Mouse (Mus musculus) lung, postnatal 14 days (tissue): ENCODE data around the gene Emp2.
"Not testable (repeated sequence)": the region's sequence is repeated elsewhere in the genome, so short reads cannot be mapped to it uniquely, and the experiment has no call there.

Experiments
- DNase-seq: peaks from one replicate; pipeline ENCODE4 v3.0.0; 2021

The Emp2 gene

DNA sequence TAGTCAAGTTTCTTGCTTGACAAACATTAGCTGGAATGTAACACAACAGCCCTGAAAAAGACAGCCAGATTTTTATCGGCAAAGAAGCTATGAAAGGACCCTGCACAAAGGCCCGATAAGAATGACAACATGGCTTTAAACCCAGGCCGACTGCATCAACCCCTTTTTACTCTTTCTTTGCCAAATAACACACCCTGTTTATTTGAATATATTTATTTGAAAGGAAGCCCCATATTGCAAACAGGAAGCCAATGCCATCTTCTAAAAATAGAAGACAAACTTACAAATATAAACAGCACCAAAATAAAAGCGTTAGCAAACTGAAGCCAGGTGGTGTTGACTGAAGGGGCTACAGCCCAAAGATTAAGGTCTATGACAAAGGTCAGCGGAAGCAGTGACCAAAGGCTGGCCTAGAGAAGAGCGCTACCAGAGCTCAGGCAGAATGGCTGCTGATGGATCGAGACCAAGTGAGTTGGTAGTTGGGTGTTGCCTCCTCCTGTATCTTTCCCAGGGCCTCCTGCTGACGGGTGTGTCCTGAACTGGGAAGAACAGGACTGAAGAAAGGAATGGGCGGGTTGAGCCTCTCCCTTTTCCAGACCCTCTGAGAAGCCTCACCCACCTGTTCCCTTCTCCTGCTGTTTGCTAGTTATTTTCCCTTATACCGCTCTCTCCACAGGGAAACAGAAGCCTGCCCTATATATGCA lies 2.9 kb upstream of the Emp2 start:
- DNase-seq, result no peak

DNA sequence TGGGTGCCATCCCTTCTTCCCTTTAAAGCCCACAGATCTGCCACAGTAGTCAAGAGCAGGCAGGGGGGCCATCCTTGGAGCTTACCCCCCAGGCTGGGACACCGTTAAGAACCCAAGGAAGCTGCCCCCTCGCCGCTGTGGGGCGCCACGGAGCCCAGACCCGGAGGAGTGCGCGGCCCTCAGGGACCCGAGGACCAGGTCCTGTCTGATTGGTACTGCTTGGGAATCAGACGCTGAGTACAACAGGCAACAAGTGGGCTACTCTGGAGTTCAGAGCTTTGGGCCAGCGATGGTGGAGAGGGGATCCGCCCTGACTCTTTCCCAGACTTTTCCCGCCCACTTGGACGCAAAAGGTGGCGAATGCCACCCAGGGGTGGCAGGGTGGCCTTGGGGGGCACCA lies 542 bp downstream of the Emp2 start:
- peak; percentile 62 for DNase-seq

DNA sequence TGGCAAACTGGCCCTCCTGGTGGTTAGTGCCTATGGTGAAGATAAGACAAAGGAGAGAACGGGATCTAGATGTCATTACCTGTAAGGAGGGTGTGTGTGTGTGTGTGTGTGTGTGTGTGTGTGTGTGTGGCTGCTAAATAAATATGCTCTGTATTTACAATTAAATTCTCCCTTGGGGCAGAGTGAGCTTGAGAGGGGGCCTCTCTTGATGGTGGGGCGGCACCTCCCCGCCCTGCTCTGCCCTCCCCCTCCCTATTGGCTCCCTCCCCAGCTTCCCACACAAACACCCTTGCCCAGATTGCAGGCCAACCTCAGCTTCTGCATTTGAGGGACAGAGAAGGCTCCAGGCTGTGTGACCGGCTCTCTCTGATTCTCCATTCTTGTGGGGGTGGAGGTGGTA lies 1.8 kb downstream of the Emp2 start:
- DNase-seq, result no peak

DNA sequence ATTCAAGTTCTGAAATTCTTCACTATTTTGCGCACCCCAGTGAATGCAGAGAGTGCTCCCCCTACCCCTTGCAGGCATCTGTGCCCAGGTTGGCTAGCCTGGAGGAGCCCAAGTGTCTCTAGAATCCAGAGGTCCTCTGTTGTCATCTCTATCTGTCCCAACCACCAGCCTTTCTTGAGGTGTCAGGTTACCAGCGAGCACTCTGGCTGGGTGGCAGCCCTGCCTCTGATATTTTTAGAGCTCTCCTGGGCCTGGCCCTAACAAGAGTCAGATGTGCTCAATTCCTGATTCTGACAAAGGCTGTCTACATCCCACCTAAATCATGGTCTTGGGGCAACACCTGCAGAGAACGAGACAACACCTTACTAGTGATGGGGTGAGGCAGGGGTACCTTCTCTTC lies 2.7 kb downstream of the Emp2 start:
- no peak for DNase-seq

DNA sequence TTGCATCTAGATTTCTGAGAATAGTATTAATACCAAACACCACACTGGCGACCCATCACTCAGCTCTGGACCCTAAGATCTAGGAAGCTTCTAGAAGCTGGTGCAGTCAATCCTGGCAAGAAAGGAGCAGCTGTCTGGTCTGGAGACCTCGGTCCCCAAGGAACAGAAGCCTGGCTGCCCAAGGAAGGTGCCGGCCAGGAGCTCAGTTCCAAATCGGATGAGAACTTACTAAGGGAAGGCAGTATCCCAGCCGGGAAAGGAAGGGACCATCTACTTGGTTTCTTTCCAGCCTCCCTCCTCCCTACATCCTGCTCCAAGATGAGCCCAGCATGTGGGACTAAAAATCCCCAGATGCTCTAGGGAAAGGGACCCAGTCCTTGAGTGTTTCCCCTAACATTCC lies 3.3 kb downstream of the Emp2 start:
- DNase-seq, result no peak

DNA sequence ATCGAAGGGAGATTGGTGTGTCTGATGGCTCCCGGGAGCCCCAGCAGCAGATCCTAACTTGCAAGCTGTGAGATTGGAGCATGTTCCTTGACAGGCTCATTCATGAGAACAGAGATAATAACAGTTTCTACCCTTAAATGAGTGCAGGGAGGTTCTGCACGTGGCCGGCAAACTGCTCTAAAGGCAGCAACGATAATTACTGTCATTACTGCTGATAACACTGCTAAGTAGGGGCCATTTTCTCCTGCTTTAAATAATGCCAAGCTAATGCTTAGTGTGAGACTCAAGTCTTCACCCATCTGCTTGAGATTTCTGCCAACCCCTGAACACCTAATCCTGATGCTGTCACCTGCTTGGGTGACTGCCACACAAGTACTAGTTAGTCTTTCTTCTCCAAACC lies 6.4 kb downstream of the Emp2 start:
- DNase-seq, result no peak

DNA sequence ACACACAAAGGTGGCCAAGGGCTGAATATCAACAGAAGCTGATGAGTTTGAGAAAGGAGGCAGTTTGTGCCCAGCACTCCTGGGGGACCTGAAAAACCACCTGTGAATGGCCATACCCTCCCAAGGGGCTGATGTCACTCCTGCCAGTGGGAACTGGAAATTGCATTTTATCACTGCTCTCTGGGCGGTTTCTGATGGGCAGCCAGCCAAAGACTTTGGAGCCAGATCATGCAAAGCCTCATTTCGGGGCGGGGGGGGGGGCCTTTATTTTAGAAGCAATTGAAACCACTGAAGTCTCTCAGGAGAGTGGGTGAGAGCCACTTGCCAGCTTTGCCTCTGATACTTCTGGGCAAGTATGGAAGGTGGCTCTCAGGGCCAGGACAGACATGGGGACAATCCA lies 7.7 kb downstream of the Emp2 start:
- DNase-seq, result peak; percentile 74

DNA sequence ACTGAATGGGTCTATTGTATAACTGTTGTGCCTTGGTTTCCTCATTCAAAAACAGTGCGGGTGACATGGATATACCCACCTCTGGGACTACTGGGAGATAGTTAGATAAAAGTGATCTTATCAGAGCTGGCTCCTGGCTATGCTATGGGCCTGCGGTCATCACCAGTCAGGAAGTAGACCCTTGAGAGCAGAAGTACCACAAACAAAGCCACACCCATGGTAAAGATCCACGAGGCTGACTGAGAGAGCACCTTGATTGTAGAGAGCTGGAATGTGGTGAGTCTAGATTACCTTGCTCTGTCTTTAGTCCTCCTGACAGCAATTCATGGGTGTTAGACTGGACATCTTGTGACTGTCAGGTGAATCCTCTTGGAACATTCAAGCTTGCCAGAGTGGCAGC lies 12.4 kb downstream of the Emp2 start:
- no peak for DNase-seq

DNA sequence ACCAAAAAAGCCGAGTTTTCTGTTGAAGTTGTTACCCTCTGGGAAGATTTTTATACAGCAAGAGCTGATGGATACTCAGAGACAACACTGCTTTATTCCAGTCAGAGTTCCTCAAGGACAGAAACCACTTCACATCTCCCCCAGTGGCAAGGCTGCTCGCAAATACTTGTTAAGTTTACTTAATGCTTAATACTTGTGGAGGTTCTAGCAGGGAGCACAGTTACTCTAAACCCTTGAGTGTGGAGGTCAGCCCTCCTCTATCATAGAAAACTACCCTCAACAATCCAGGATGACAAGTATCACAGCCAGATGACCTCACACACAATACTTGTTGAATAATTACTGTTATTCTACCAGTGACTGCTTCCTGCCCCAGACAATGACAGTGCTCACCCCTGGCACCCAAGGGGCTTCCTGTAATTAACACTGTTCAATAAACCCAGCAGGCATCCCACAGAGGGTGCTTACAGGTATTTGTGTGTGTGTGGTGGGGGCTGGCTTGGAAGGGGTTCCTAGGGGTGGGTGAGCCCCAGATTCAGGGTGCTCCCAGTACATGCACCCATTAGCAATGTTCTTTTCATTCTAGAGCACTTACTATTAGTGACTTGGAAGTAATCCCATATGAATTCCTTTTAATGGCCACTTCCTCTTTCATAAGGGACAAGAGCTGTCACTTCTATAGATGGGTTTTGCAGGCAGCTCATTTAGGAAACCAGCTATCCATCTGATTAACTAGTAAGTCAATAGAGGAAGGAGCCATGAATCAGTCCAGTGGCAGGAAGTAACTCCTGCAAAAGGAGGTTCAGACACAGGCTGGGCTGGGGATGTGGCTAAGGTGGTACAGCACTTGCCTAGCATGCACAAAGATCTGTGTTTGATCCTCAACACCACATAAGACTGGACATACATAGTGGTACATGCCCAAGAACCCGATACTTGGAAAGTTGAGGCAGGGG lies 13.3 kb downstream of the Emp2 start:
- no peak for DNase-seq

DNA sequence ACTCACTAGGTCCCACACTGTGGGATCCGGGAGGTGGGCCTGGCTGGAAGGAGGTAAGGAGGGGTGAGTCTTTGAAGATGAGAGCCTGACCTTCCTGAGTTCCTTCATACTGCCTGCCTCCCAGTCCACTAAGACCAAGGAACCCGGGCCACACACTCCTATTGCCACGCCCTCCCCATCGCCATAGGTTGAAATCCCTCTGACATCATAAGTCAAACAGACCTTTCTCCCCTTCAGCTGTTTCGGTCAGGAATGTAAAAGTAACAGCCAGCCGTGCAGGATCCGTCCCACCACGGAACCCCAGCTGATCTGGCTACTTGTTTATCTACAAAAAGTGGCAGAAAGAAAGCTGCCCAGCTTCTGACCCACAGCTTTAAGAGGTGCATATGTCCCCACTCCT lies 14.1 kb downstream of the Emp2 start:
- no peak for DNase-seq

DNA sequence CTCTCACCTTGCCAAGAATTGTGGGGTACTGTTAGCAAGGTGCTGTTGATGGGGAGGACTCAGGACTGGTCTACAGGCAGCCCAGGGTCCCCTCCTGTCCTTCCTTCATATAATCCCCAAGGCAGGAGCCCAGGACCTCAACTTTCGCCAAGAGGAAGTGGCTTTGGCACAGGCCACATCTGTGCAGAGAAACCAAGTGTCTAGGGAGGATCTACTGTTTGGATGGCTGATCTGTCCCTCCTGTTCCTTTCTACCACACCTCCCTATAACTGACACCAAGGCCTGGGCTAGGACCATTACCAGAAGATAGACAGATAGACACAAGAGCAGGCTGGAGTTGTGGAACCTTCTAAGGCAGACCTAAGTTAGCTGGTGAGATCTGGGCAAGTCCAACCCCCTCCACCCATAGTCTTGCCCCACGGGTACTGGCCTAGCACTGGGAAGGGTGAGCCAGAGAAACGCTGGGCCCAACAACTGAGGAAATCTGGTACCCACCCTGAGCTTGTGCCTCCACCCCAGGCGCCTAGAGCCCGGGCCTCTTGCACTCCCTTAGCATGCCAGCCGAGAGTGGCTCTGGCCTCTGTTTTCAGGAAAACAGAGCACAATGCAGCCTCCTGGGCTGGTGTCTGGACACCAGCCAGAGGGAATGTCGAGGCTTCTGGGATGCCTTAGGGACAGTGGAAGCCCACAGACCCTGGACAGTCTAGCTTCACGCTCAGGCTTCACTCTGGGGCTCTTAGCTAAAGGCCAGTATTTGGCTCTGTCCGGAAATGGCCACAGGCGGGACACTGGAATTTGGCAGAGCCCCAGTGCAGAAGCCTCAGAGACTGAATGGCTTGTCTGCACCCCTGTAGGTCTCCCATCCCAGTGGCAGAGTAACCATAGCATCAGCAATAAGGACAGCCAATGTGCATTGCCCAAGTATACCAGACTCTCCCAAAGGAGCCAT lies 15.8 kb downstream of the Emp2 start:
- DNase-seq, result no peak

DNA sequence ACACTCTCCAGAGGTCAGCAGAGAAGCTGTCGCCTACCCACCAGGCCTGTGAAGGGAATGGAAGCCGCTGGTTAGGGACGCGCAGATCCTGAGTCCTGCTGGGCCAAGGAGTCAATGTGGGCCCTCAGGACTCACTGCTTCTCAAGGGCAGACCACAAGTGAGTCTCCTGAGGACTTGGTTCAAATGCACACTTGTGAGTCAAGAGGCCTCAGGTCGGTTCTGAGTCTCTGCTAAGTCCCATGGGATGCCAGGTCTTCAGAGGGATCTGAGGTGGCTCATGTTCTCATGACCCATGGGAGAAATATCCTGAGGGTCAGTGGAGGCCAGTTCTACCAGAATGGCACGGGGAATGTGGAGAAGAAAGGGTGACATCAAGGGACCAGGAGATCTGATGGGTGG lies 25.7 kb downstream of the Emp2 start:
- DNase-seq, result no peak

DNA sequence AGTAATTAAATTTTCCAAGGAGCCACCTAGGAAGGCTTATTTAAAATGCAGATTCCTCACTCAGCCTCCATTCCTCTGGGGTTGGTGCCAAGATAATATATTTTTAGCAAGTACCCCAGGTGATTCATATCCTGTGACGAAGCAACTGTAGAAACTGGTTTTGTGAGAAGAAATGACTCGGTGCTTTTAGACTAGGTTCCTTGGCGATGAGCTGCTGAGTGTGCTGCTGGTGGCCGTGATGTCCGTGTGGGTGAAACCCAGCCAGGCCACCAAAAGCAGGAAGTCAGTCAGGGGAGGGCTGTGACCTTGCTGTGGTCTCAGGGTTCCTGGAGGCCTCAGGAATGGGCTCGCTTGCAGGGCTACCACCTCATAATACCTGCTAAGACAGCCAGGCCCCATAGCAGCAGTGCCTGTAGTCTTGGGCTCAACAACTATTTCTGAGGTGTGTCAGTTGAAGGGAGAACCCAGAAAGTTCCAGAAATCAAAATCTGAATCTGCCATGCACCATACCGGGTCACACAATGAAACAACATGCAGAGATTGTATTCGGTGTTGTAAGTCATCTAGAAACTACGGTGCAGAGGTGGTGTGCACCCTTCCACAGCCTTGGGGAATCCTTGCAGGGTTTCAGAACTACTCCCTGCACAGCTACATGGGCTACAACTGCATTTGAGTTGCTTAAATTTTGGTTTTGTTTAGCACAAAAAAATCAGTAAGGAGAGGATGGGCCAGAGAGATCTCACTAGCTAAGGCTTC lies 27.1 kb downstream of the Emp2 start:
- no peak for DNase-seq

DNA sequence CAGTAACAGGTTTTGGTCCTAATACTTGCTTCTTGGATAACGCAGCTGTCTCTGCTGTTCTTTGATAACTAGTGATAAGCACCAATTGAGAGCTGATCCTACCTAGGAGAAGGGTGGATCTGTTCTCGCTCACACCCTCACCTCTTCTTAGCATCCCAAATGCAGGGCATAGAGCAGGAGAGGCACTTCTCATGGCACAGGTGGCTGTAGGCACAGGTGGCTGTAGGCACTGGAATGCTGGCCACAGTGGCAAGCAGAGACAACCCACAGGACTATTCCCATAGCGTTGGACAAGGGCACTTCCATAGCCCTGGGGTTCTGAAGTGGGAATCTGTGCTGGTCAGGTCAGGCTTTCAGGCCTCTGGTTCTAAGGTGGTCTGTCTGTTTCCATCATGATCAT lies 31.9 kb downstream of the Emp2 start:
- DNase-seq, result no peak

DNA sequence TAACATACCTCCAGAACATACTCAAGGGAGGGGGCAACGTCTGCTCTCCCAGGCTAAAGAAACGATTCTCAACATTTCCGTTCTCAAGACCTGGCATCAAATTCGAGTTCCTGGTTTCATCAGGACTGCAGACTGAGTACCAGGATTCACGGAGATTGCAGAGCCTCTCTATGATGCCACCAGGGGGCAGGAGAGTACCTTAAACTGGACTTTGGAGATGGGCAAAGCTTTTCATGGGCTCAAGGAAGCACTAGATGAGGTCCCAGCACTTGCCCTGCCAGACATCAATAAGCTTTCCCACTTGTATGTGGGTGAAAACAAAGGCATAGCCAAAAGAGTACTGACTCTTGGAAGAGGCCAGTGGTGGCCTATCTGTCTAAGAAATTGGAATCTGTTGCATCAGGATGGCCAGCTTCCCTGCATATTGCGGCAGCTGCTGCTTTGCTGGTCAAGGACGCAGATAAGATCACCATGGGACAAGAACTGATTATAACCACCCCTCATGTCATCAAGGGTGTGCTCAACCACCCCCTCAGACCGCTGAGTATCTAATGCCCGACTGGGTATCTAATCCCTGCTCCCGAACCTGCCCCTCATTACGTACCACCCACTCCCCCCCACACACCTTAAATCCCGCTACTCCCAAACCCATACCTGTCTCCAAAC lies 33.3 kb downstream of the Emp2 start:
- DNase-seq, result peak; percentile 91

DNA sequence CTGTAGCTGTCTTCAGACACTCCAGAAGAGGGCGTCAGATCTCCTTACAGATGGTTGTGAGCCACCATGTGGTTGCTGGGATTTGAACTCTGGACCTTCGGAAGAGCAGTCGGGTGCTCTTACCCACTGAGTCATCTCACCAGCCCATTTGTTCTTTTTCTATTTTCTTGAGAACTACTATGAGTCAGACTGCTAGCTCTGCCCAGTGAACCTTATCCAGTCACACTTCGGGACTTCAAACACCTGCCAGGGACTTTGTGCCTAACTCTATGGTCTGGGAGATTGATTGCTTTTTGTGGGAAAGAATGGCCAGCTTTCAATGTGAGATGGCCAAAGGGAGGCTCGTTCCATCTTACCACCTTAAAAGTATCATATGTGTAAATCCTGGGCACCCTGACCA lies 37.0 kb downstream of the Emp2 start:
- DNase-seq, result not testable (repeated sequence)

DNA sequence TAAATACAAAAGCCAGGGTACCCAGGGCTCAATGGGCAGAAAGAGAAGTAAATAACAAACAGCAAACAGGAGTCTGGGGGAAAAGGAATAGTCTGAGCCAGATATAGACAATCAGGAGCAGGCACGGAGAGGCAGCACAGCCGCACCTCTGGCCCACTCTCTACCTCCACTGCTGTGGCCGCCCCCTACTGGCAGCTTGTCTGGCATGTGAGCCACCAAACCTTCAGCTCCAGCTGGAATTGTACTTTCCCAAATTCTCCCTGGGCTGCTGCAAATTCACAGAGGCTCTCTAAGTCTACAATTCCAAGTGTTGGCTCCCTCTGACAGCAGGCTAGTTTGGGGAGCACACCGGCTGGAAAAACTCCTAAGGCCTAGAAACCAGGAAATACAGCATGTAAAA lies 39.3 kb downstream of the Emp2 start:
- DNase-seq, result peak; percentile 40

DNA sequence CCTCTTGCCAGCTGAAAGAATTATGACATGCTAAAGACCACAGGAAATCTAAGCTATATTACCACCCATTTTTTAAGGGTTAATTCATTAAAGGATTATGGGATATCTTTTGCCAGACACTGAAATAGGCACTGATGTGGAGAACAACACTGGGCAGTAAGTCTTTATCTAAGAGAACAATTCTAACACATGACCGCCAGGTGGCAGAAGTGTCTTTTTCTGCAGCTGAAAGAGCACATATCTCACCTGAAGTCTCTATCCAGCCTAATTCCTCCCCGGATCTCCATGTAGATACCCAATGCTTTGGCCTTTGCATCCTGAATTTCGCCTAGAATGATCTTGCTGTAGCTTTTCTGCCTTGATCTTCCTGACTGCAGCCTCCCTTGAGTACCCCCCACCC lies 41.5 kb downstream of the Emp2 start:
- DNase-seq, result peak; percentile 78

DNA sequence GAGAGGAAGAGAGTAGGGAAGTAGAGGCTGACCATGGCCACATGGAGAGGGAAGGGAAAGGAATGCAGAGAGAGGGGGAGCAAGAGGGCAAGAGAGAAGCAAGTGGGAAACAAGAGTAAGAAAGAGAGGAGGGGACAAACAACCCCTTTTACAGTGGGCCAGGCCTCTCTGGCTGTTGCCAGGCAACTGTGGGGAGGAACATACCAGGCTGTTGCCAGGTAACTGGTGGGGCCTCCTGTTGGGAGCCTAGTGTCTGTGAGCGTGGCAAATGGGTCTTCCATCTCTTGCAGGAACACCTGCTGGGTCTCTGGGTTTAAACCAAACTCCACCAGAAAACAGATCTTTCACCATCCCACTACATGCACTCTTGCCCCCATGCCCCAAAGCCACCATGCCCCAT lies 59.8 kb downstream of the Emp2 start:
- no peak for DNase-seq

DNA sequence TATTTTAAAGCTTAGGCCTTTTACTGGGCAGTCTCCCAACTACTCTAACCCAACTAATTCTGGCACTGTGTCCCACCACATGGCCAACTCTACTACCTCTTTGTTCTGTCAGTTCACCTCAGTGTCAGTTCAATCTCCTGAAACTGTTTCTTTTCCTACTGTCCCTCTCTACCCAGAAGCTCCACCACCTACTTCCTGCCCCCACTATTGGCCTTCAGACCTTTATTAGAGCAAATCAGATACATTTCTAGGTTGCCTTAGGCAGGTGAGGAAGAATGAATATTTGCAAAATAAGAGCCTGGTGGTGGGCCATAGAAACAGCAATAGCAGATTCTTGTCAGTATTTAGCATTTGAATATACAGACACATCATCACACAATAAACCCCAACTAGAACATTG lies 77.2 kb downstream of the Emp2 start:
- DNase-seq, result no peak
